ENCODE assay signal across 18 mouse cellular contexts in the genomic region with DNA sequence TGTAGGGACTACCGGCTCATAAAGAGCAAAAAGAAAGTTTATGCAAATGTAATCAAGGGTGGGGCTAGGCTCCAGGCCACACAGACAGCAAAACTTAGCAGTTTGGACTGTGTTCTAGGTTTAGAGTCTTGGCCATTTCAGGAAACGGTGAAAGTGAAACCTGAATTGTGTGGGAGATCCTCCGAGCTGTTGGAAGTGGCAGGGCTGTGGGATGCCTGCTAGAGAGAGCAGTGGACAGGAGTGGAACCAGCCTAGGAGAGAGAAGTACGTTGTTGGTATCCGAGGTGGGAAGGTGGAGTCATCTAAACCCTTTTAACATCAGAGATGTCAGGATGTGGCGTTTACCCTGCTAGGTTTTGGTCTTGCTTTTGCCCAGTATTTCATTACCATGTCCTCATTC.
"Had no signal": no experiment of that assay in that cellular context is flagged by ENCODE, and none has a peak within 500 bp of the region (broad histone marks: within the 10 kb centered on the region; RNA-seq: fewer than 3 reads in every experiment).

No protein-coding gene starts in this region.

- H3K27me3 ChIP-seq: limb, embryonic 13.5 days; liver, embryonic 13.5 days; megakaryocyte, embryonic 14.5 days; midbrain, embryonic 13.5 days; neural tube, embryonic 13.5 days had no signal

- H3K9ac ChIP-seq: limb, embryonic 13.5 days; liver, embryonic 13.5 days; lung, embryonic 14.5 days; midbrain, embryonic 13.5 days; neural tube, embryonic 13.5 days had no signal

- DNase-seq: kidney, adult 18-20 months; kidney, postnatal 25 days; liver; liver, embryonic 13.5 days; lung, embryonic 14.5 days; retina, postnatal 1 day; right cerebral cortex, postnatal 25 days; thymus, postnatal 25 days had no signal

- H3K27ac ChIP-seq: kidney, postnatal 0 days; limb, embryonic 10.5 days; limb, embryonic 13.5 days; liver, embryonic 13.5 days; midbrain, embryonic 10.5 days; midbrain, embryonic 13.5 days; neural tube, embryonic 13.5 days had no signal

- H3K4me2 ChIP-seq: limb, embryonic 13.5 days; liver, embryonic 13.5 days; lung, embryonic 14.5 days; midbrain, embryonic 13.5 days; neural tube, embryonic 13.5 days had no signal

- H3K4me3 ChIP-seq: limb, embryonic 10.5 days; limb, embryonic 13.5 days; liver, embryonic 13.5 days; megakaryocyte, embryonic 14.5 days; midbrain, embryonic 10.5 days; midbrain, embryonic 13.5 days; myocyte; neural tube, embryonic 13.5 days had no signal

- ATAC-seq: lung, postnatal 0 days; midbrain, embryonic 13.5 days; midbrain, embryonic 16.5 days had no signal

- H3K4me1 ChIP-seq: limb, embryonic 10.5 days; limb, embryonic 13.5 days; liver, embryonic 13.5 days; midbrain, embryonic 10.5 days; midbrain, embryonic 13.5 days; neural tube, embryonic 13.5 days had no signal

- H3K9me3 ChIP-seq: limb, embryonic 10.5 days; limb, embryonic 13.5 days; liver, embryonic 13.5 days; megakaryocyte, embryonic 14.5 days; midbrain, embryonic 10.5 days; midbrain, embryonic 13.5 days; neural tube, embryonic 13.5 days had no signal
